Mouse (Mus musculus) erythroblast, embryonic 14.5 days (primary cell): ENCODE results near the gene Lrp2.

Source experiments
- GATA1 ChIP-seq: IDR thresholded peaks from 2 replicates; pipeline ENCODE4 v1.6.1; 2012; ENCODE audit warnings: low read length, inconsistent platforms, mixed read lengths
- TAL1 ChIP-seq: IDR thresholded peaks from 3 replicates; pipeline ENCODE4 v1.6.1; 2012; ENCODE audit warnings: low read length, inconsistent platforms, mixed read lengths

- TF ChIP-seq GATA1, result no peak
- TF ChIP-seq TAL1, result no peak
Measured at GRCm38 (mm10) chr2:69426081-69426480, 159.8 kb downstream of the Lrp2 start.
